Mouse (Mus musculus) fibroblast of lung, adult 2 months (primary cell): ENCODE results near the gene Tex52.

Experiments used
- DNase-seq: peaks from one replicate; pipeline ENCODE4 v3.0.0-alpha.2; 2011; ENCODE audit warnings: low read depth

The Tex52 gene

DNA sequence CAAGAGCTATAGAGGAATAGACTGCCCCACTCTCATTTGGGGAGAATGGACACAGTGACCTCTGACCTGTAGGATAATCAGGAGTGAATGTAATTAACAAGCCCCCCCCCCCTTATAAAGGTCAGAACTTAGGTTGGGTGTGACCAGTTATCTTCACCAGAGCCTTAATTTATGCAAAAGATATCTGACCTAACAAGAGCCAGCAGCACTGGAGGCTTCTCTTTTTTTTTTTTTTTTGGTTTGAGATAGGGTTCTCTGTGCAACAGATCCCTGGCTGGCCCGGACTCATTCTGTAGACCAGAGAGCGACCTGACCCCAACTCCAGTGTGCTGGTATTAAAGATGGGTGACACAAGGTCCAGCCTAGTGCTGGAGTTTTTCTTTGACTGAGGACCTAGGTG, 54.0 kb downstream of the Tex52 start:
- DNase-seq = no peak

DNA sequence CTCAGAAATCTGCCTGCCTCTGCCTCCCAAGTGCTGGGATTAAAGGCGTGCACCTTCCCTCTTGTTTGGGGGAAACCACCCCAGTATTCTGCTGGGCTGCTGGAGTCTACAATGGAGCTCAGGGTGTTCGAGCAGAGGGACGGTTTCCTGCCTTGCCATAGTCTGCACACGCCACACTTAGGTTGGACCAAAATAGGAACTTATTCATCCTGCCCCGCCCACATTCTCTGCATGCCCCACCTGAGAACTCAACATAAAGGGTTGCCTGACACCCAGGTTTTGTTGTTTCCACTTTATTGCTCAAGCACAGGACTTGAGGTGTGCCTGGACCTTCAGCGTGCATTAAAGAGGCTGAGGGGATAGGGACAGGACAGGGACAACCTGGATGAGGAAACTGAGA, 54.6 kb downstream of the Tex52 start:
- DNase-seq = no peak

DNA sequence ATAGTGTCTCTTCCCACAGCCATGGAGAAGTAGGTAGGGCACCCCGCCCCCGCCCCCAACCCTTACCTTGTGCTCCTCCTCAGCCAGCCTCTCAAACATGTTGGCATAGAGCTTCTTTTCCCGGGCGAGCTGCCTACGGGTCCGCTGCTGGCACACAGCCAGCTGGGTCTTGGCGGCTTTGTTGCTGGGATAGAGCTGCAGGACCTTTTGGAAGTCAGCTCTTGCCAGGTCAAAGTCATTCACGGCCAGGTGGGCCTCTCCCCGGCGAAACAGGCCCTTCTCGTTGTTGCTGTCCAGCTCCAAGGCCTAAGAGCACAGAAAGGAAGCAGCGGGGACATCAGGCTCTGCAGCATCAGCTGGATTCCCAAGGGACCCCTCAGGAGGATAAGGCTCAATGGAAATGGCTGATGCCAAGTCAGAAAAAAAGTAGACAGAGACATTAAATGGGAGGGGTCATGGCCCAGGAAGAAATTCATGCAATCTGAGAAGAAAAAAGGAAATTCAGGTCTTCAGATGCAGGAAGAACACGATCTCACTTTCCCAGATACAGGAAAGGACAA, 57.2 kb downstream of the Tex52 start:
- DNase-seq = no peak

DNA sequence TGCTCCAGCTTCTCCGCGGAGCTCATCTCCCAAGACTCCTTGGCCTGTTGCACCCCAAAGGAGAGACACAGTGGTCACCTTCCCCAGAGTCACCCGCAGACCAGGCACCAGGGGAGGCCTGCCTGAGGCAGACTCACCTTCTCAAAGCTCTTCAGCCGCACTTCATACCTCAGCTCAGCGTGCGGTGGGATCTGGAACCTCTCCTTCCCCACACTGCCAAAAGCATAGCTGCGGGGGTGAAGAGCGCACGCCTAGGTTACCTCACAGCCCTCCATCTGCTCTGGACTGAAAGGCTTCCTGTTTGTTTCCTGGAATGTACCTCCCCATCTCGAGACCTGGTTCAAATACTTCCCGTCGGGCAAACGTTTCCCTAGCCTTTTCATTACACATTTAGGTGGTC, 58.3 kb downstream of the Tex52 start:
- no peak for DNase-seq
